Mouse (Mus musculus) forebrain, embryonic 11.5 days (tissue): ENCODE results near the gene Etv6. TPM values are rescaled to one million over a fixed set of nuclear protein-coding genes. Genes with fewer than 3 reads are reported as not detected.

Experiments
- ATAC-seq: fragments of 200-750 bp; cut with Nextera tagmentation; replicated peaks from 2 replicates; pipeline ENCODE4 v1.8.0; 2017; ENCODE audit warnings: moderate TSS enrichment; ENCODE audit not compliant: low FRiP score
- DNase-seq: peaks from one replicate; pipeline ENCODE4 v3.0.0-alpha.2; 2017; ENCODE audit warnings: low spot score
- H3K27ac ChIP-seq: fragments of 300-500 bp; sonication (generic); 2 replicates; pipeline ENCODE4 v1.5.1; 2014; ENCODE audit warnings: low read depth, low read length
- H3K27me3 ChIP-seq: fragments of 300-500 bp; sonication (generic); 2 replicates; pipeline ENCODE4 v1.6.1; 2014; ENCODE audit warnings: mild to moderate bottlenecking, low read length, mixed read lengths; ENCODE audit not compliant: control insufficient read depth, insufficient read depth
- H3K36me3 ChIP-seq: fragments of 300-500 bp; sonication (generic); 2 replicates; pipeline ENCODE4 v1.6.1; 2014; ENCODE audit warnings: mild to moderate bottlenecking, low read length, moderate library complexity, mixed read lengths; ENCODE audit not compliant: control insufficient read depth, insufficient read depth
- H3K4me1 ChIP-seq: fragments of 300-500 bp; sonication (generic); replicated peaks from 2 replicates; pipeline ENCODE4 v1.6.1; 2014; ENCODE audit warnings: low read length, mixed read lengths; ENCODE audit not compliant: control insufficient read depth, insufficient read depth
- H3K4me2 ChIP-seq: fragments of 300-500 bp; sonication (generic); 2 replicates; pipeline ENCODE4 v1.6.1; 2014; ENCODE audit warnings: low read depth, mild to moderate bottlenecking, low read length, moderate library complexity, mixed read lengths; ENCODE audit not compliant: severe bottlenecking
- H3K4me3 ChIP-seq: fragments of 300-500 bp; sonication (generic); 2 replicates; pipeline ENCODE4 v1.5.1; 2014; ENCODE audit warnings: low read depth, low read length
- H3K9ac ChIP-seq: fragments of 300-500 bp; sonication (generic); 2 replicates; pipeline ENCODE4 v1.6.1; 2014; ENCODE audit warnings: low read length
- H3K9me3 ChIP-seq: fragments of 300-500 bp; sonication (generic); 2 replicates; pipeline ENCODE4 v1.6.1; 2016; ENCODE audit warnings: low read length, mixed read lengths; ENCODE audit not compliant: control insufficient read depth
- WGBS: fragments of 180-500 bp; shearing (Covaris S2); extraction: QIAGEN DNeasy Blood & Tissue Kit; methylation state at CpG from one replicate; pipeline ENCODE4 v1.1.7; 2014; 5-methylcytosine and 5-hydroxymethylcytosine counted together
- polyA plus RNA-seq: library from polyadenylated mRNA; unstranded; fragments of >200 nt; fragmentation: Nextera tagmentation; extraction: Ambion mirVana; gene quantifications from 2 replicates; pipeline ENCODE4 v1.2.1, GENCODE M21; 2014

The Etv6 gene
- polyA plus RNA-seq, 1 experiment from 2014 or later = 20.9 TPM

DNA sequence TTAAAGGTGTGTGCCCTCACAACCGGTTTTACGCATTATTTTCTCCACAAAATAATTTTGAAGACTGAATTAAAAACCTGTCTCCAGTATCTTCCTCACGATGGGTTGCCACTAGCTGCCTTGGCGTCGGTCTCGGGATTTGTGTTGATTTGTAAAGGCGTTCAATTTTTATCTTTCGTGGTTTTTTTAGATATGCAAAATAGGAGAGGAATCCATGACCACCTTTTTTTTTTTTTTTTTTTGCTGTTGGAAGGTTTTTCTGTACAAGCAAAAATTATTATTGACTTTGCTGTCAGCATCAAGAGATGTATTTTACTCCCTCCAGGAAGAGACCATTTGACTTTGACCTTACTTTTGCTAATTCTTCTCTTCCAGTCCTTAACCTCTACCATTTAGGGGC is 77.3 kb downstream of the Etv6 start:
- H3K9ac ChIP-seq = no peak overlapping the region
- no peak for ATAC-seq
- 95% methylated on average over 8 of the region's 8 CpGs for WGBS

DNA sequence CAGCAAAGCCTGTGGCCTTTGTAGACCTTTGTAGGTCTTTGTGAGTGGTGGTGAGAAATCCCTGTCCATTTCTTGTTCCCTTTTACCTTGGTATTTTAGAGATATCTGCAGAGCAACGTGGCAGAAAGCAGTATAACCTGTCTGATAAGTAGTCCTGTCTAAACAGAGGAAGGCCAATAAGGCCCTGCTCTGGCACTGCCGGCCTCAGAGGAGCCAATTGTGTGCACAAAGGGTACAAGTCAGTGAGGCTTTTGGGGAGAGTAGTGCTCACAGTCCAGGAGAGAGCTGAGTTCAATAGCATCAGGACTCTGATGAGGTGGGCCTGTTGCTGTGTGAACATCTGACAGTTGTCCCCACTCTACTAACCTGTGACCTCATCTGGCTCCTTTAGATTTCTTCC is 77.7 kb downstream of the Etv6 start:
- Histone ChIP-seq H3K4me1 (no peaks in the 10 kb centered on the region), H3K27me3 (no peaks in the 10 kb centered on the region), H3K4me2 (no peak overlapping the region), H3K4me3 (no peak overlapping the region), H3K9me3 (no peaks in the 10 kb centered on the region), H3K27ac (no peak overlapping the region), H3K36me3 (no peaks in the 10 kb centered on the region), H3K9ac (no peak overlapping the region)
- no peak for DNase-seq
- WGBS = 77% methylated on average over 2 of the region's 2 CpGs
- no peak for ATAC-seq

More for the DNA sequence above, 77.3 kb downstream of the Etv6 start:
- Histone ChIP-seq H3K9me3 (no peaks in the 10 kb centered on the region), H3K4me3 (no peak overlapping the region), H3K4me1 (no peaks in the 10 kb centered on the region), H3K36me3 (no peaks in the 10 kb centered on the region), H3K27ac (no peak overlapping the region), H3K27me3 (no peaks in the 10 kb centered on the region), H3K4me2 (no peak overlapping the region)
- no peak for DNase-seq

DNA sequence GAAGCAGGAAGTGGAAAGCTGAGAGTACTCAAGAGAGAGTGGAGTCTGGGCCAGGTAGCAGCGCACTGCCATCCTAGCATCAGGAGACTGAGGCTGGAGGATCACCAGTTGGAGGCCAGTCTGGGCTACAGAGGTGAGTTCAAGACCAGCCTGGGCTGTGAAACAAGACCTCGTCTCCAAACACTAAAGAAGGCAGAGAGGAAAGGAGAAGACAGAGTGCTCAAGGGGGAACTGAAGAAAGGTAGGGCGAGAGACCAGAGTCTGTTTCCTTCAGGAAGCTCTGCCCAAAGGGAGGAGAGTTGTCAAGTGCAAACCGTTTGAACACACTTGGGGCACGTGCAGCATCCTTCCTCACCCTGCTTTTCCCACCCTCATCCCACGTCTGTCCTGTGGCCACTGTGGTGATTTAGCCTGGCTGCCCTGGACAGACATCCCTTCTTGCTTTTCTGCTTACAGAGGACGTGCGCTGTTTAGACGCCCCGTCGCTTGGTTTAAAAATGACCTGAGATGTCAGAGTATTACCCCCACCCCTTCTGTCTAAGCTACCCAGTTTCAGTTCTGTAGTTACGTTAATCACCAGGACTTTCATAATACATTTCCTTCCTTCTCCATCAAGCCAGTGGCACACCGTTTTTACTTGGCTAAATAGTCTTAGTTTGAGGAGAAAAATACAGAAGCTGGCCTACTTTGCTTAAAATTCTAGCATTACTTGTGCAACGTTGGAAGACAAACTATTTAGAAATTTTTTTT is 79.9 kb downstream of the Etv6 start:
- WGBS = 95% methylated on average over 14 of the region's 14 CpGs
- Histone ChIP-seq H3K4me1 (no peaks in the 10 kb centered on the region), H3K27ac (no peak overlapping the region), H3K9ac (no peak overlapping the region), H3K4me2 (no peak overlapping the region), H3K4me3 (no peak overlapping the region), H3K9me3 (no peaks in the 10 kb centered on the region), H3K36me3 (no peaks in the 10 kb centered on the region), H3K27me3 (no peaks in the 10 kb centered on the region)
- no peak for ATAC-seq
- no peak for DNase-seq

DNA sequence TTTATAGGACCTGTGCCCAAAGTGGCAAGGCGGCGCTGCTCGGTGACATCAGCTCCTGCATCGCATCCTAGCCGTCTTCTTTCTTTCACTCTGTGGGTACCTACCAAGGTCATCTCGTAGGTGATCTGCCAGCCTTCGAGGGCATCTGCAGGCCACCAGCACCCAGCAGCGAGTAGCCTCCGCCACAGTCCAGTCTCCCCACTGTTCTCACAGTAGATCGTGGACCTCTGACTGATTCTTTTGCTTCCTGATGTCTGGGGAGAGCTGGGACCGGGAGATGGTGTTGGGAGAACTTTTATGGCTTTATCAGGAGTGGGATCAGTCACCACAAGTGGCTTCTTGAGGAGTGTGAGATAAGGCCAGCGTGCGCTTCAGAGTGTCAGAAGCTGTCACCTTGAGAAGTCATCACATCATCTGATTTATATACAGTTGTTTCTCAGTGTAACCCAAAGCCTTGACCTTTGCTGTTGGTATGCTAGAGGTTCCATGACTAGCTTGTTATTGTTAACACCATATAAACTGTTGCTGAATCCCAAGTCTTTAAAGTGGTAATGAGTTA is 82.0 kb downstream of the Etv6 start:
- Histone ChIP-seq H3K36me3 (no peaks in the 10 kb centered on the region), H3K27ac (no peak overlapping the region), H3K27me3 (no peaks in the 10 kb centered on the region), H3K9ac (no peak overlapping the region), H3K4me3 (no peak overlapping the region), H3K4me2 (no peak overlapping the region), H3K9me3 (no peaks in the 10 kb centered on the region), H3K4me1 (no peaks in the 10 kb centered on the region)
- ATAC-seq = no peak
- no peak for DNase-seq
- WGBS = 92% methylated on average over 13 of the region's 13 CpGs

DNA sequence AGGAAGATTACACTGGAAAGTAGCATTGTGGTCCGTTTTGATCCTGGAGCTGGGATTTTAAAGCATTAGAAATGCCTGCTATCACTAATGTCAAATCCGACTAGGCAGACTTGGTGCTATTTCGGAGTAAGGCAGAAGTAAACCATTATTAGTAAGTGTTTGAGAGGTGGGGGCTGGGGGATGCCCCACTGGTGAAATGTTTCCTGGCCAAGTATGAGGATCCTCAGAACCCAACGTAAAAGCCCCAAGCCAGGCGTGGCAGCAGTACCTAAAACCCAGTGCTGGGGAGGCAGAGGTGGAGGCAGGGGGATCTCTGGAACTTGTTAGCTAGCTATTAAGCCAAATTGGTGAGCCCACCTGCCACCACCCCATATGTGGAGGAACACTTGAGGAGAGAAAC is 83.0 kb downstream of the Etv6 start:
- no peak for DNase-seq
- Histone ChIP-seq H3K27me3 (no peaks in the 10 kb centered on the region), H3K4me3 (no peak overlapping the region), H3K4me1 (no peaks in the 10 kb centered on the region), H3K27ac (no peak overlapping the region), H3K4me2 (no peak overlapping the region), H3K9me3 (no peaks in the 10 kb centered on the region), H3K9ac (no peak overlapping the region), H3K36me3 (no peaks in the 10 kb centered on the region)
- ATAC-seq = no peak
- WGBS = 89% methylated on average over 5 of the region's 5 CpGs

DNA sequence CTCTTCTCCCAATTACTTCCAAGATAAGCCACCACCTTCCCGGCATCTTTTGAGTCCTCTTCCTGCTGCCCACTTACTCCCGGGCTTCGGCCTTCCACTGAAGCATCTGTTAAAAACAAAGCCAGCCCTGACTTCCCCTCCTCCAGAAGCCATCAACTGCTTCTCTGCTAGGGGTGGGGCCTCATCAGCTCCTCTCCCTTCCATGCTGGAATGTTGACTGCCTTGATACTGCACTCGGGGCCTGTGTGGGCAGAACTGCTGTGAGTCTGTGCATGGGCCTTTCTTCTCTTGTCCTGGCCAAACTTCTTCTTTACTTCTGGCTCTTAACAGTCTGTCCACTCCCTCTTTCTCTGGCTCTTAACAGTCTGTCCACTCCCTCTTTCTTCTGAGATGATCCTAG is 83.6 kb downstream of the Etv6 start:
- Histone ChIP-seq H3K27me3 (no peaks in the 10 kb centered on the region), H3K27ac (no peak overlapping the region), H3K9ac (no peak overlapping the region), H3K4me1 (no peaks in the 10 kb centered on the region), H3K36me3 (no peaks in the 10 kb centered on the region), H3K4me2 (no peak overlapping the region), H3K9me3 (no peaks in the 10 kb centered on the region), H3K4me3 (no peak overlapping the region)
- DNase-seq (no peak), ATAC-seq (no peak)
- WGBS = 48% methylated on average over 4 of the region's 4 CpGs

DNA sequence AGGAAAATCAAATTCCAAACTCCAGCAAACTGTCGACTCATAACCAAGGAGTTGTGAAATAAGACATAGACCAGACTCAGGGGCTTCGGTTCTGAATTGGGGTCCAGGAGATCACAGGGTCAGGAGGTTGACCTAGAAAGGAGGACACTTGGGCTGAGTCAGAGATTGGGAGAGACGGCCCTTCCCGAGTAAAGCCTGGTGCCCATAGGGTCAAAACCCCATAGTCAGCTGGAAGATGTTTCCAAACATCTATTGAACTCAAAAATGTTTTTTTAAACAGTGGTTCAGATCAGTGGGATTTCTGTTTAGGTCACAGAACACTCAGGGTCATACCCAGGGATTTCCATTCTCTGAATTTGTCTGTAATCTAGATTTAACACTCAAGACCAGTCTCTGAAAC is 84.7 kb downstream of the Etv6 start:
- DNase-seq (no peak), ATAC-seq (no peak)
- H3K9me3 ChIP-seq = no peaks in the 10 kb centered on the region
- H3K36me3 ChIP-seq = no peaks in the 10 kb centered on the region
- WGBS = 86% methylated on average over 4 of the region's 4 CpGs
- H3K4me3 ChIP-seq = no peak overlapping the region
- H3K4me2 ChIP-seq = no peak overlapping the region
- no peaks in the 10 kb centered on the region for H3K27me3 ChIP-seq
- H3K4me1 ChIP-seq = no peaks in the 10 kb centered on the region
- no peak overlapping the region for H3K27ac ChIP-seq
- H3K9ac ChIP-seq = no peak overlapping the region

DNA sequence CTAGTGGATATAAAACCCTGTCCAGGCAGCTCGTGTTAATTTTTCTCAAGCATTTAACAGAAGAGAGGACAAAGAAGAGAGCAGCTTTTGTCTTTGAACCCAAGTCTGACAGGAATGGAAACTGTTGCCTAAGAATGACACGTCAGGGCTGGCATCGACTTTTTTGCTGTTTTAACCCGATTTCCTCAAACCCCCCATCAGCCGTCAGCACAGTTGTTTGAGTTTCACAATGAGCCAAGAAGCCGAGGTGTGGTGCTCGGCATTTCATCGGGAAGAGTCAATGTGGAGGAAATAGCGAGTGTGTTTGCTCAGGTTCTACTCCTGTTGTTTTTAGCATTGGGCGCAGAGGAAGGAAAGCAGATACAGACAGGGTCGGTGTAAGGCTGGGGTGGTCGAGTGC is 85.2 kb downstream of the Etv6 start:
- no peaks in the 10 kb centered on the region for H3K36me3 ChIP-seq
- WGBS = 84% methylated on average over 12 of the region's 12 CpGs
- H3K9me3 ChIP-seq = no peaks in the 10 kb centered on the region
- no peak overlapping the region for H3K4me2 ChIP-seq
- ATAC-seq (no peak), DNase-seq (no peak)
- H3K4me1 ChIP-seq = no peaks in the 10 kb centered on the region
- no peak overlapping the region for H3K27ac ChIP-seq
- H3K4me3 ChIP-seq = no peak overlapping the region
- no peaks in the 10 kb centered on the region for H3K27me3 ChIP-seq
- no peak overlapping the region for H3K9ac ChIP-seq

DNA sequence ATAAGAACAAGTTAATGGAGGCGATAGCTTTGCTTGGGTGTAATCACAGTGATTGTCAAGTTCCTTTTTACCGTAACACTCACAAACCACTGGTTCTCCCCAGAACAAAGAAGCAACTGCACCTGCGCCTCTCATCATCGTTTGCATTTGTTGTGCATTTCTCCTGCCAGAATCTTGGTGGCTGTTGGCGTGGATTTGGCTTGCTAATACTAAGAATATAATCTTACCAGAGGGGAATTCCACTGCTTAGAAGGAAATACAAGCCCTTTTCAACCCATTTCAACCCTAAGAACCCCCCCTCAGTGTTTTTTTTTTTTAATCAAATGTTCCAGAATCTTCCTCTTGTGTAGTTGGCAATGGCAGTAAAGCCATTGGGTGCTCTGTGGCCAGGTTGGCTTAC is 87.4 kb downstream of the Etv6 start:
- Histone ChIP-seq H3K27me3 (no peaks in the 10 kb centered on the region), H3K4me2 (no peak overlapping the region), H3K36me3 (no peaks in the 10 kb centered on the region), H3K4me1 (peaks cover 2% of the 10 kb centered on the region; the same call in 1 of the 2 replicates), H3K4me3 (no peak overlapping the region), H3K9ac (no peak overlapping the region), H3K27ac (no peak overlapping the region), H3K9me3 (no peaks in the 10 kb centered on the region)
- ATAC-seq = no peak
- no peak for DNase-seq
- 86% methylated on average over 5 of the region's 5 CpGs for WGBS
